Mouse (Mus musculus) effector memory CD4-positive, alpha-beta T cell, adult 5 months (primary cell): ENCODE measurements around the gene B430218F22Rik. TPM values are rescaled to one million over a fixed set of nuclear protein-coding genes. Genes with fewer than 3 reads are reported as not detected.

Source experiments
- polyA plus RNA-seq: library from polyadenylated mRNA; unstranded; fragments of 100-300 nt; shearing (Covaris generic); gene quantifications from one replicate; pipeline ENCODE4 v1.2.1, GENCODE M21; 2017

Gene B430218F22Rik
- polyA plus RNA-seq = 0.44 TPM

DNA sequence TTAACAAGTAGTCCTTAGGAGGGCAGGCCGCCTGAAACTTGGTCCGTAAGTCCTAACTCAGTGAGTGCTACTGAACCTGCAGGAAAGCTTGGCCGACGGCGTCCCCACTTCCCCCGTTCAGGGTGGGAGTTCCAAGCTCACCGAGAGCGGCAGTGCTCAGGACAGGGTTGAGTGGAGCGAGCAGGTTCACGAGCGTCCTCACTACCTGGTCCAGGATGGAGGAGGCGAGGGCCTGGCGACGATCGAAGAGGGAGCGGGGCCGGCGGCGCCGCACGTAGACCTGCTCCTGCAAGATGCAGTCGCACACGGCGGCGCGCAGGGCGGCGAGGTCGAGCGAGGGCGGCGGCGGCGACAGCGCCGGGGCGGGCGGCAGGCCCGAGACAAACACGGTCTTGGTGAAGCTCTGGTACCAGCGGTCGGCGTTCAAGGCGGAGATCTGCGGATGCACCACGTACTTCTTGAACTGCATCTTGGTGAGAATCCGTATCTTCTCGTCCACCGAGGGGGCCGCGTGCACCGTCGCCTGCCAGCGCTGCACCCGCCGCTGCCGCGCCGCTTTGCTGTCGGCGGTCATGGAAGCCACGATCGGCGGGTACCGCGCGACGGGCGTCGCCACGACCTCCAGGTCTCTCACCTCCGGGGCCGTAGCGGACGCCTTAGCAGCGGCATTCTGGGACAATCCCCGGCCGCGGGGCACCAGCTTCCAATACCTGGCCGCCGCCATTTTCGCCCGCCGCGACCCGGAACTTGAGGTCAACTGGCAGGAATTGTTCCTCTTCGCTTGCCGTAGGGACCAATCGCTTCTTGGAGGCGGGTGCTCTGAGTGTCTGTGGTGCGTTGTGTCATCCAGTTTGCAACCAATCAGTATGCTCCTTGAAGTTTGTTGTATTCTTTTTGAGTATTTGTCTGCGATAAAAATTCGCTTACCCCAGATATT lies at the start of gene B430218F22Rik, which contains the start of gene Mrps30:
TSS of gene B430218F22Rik (plus strand) at position 120 of the 937 bp plus-strand sequence.
TSS of gene Mrps30 (minus strand) at position 742 of the 937 bp plus-strand sequence.

Other genes starting within 250 kb of the B430218F22Rik start
- gene Mrps30, start 622 bp downstream of the B430218F22Rik start, polyA plus RNA-seq = 25.3 TPM